In the genomic region with DNA sequence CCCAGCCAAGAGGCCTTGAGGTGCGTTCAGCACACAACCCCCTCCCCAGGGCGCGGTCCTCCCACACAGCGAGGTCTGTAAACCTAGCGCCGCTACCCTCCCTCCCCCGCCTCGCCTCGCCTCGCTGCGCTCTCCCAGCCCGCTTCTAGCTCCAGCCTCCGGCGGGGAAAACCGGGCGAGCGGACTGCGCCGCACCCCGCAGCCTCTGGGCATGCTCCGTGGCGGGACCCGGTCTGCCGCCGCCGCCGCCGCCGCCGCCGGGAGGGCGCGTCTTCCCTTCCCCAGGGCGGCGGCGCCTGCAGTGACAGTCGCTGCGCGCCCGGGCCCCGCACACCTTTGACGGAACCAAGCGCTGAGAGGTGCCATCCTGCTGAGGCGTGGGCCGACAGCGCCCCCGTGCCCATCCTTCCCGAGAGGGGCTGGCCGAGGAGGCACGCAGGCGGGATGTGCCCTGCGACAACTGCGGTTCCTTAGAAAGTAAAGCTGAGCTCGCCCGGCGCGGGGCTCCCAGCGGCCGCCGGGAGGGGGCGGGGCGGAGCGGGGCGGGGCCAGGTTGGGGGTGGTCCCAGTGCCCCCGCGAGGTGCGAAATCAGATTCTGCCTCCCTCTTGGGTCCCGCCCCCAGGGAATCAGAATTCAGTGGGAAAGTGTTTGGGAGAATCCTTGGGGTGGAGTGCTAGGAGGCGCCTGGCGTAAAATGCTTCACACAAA, we compare ENCODE assay signal across 8 mouse cellular contexts.
DNase-seq lines count a peak whose midpoint lies in the region; ATAC-seq and TF ChIP-seq lines count a peak whose summit lies in the region.

No protein-coding gene starts in this region.

- H3K4me3 ChIP-seq in gastrocnemius, adult 2 months = peak overlapping the region; percentile 95
- H3K4me3 ChIP-seq in hindbrain, embryonic 15.5 days = peak overlapping the region; percentile 83

- ATAC-seq in hindbrain, embryonic 15.5 days (ENCODE audit: low FRiP score, low read depth) = peak; percentile 83

- H3K9me3 ChIP-seq in hindbrain, embryonic 15.5 days = no peaks in the 10 kb centered on the region

- H3K9ac ChIP-seq in hindbrain, embryonic 15.5 days = peak overlapping the region; percentile 56

- H3K36me3 ChIP-seq in hindbrain, embryonic 15.5 days = no peaks in the 10 kb centered on the region

- DNase-seq in adipocyte (ENCODE audit: low spot score) = peak; percentile 38
- peak; percentile 88 for DNase-seq in embryo, embryonic 10 days (ENCODE audit: low spot score)
- peak; percentile 79 for DNase-seq in gastrocnemius, adult 2 months
- DNase-seq in layer of hippocampus, postnatal 36 days = peak; percentile 79 to 81
- DNase-seq in lung, postnatal 25 days (ENCODE audit: low spot score) = peak; percentile 77
- peak; percentile 78 for DNase-seq in right cerebral cortex, adult 18-20 months
- DNase-seq in urinary bladder, postnatal 25 days (ENCODE audit: low spot score) = peak; percentile 57

- peak overlapping the region; percentile 95 for H3K27ac ChIP-seq in gastrocnemius, adult 2 months
- peak overlapping the region; percentile 86 for H3K27ac ChIP-seq in hindbrain, embryonic 15.5 days (replicated peaks)

- 0 out of 2 replicates have a peak, but pooled peaks cover 2% of the 10 kb centered on the region for H3K27me3 ChIP-seq in hindbrain, embryonic 15.5 days

- peaks cover 28% of the 10 kb centered on the region for H3K4me1 ChIP-seq in hindbrain, embryonic 15.5 days (replicated peaks)

- peak; percentile 37 for TF ChIP-seq CTCF in gastrocnemius, adult 2 months (IDR thresholded peaks at IDR 0.05)

- under 1% methylated on average over 50 of the region's 70 CpGs for WGBS in hindbrain, embryonic 15.5 days

- intact Hi-C loops in gastrocnemius, adult 2 months (cut with DNase I) = no loop called here

- H3K4me2 ChIP-seq in hindbrain, embryonic 15.5 days = peak overlapping the region; percentile 89

Comparison
In these comparisons a context has a peak if more than half of its experiments do, and no peak if none do; other contexts are left out.
1. Peak in every context shown above with its lines: DNase-seq, ATAC-seq, H3K4me3 ChIP-seq and H3K27ac ChIP-seq.
2. DNase-seq: peak in every context shown above with its lines; median percentile 88 in embryo, embryonic 10 days; 80 in layer of hippocampus, postnatal 36 days; 79 in gastrocnemius, adult 2 months; 78 in right cerebral cortex, adult 18-20 months; 77 in lung, postnatal 25 days; 57 in urinary bladder, postnatal 25 days; 38 in adipocyte.